Mouse (Mus musculus) ovary, postnatal 10 days (tissue): ENCODE measurements around the gene Zfp788.
"Not testable (repeated sequence)": the region's sequence is repeated elsewhere in the genome, so short reads cannot be mapped to it uniquely, and the experiment has no call there.

Experiments
- DNase-seq: peaks from one replicate; pipeline ENCODE4 v3.0.0; 2022; ENCODE audit warnings: low spot score

Zfp788 gene

GRCm38 (mm10) chr7:41632409-41633220 is at the start of gene Zfp788:
Gene Zfp788, plus strand, starts transcription at chr7:41633203.
- peak; percentile 64 for DNase-seq

GRCm38 (mm10) chr7:41587831-41588230 is 45.2 kb upstream of the Zfp788 start:
- DNase-seq, result not testable (repeated sequence)

GRCm38 (mm10) chr7:41598615-41599014 is 34.4 kb upstream of the Zfp788 start:
- no peak for DNase-seq

- DNase-seq, result peak; percentile 60
Observed at GRCm38 (mm10) chr7:41599034-41599813, 33.8 kb upstream of the Zfp788 start, which contains the start of gene 2610021A01Rik. Gene 2610021A01Rik, plus strand, starts transcription at chr7:41599230.

- DNase-seq, result no peak
Observed at GRCm38 (mm10) chr7:41599932-41600548, 33.0 kb upstream of the Zfp788 start.

- DNase-seq, result no peak
Observed at GRCm38 (mm10) chr7:41611654-41612053, 21.3 kb upstream of the Zfp788 start.

- not testable (repeated sequence) for DNase-seq
Observed at GRCm38 (mm10) chr7:41616241-41616640, 16.8 kb upstream of the Zfp788 start.

- peak; percentile 68 for DNase-seq
Observed at GRCm38 (mm10) chr7:41633221-41633984, 400 bp downstream of the Zfp788 start.

- not testable (repeated sequence) for DNase-seq
Observed at GRCm38 (mm10) chr7:41674326-41674725, 41.3 kb downstream of the Zfp788 start.
